In the genomic region with DNA sequence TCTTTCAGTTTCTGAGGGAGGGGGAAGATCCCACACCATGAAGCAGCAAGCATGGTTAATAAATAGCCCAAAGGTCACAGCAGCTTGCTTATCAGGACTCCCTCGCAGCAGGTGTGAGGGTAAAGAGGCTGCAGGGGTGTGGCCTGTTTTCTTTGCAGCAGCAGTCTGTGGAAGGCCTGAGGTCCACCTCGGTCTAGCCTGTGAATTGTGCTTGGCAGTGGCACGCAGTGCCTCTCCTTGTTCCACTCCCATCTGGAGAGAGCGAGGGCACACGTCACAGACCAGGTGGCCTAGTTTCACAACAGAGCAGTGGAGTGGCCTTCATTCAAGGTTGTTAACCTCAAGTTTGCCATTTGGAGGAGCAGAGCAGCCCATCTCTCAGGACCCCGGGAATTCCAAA, we compare ENCODE assay signal across 9 mouse cellular contexts. TPM values are rescaled to one million over a fixed set of nuclear protein-coding genes. Genes with fewer than 3 reads are reported as not detected.
DNase-seq lines count a peak whose midpoint lies in the region; ATAC-seq lines count a peak whose summit lies in the region.
"Had no signal": no experiment of that assay in that cellular context is flagged by ENCODE, and none has a peak within 500 bp of the region (broad histone marks: within the 10 kb centered on the region; RNA-seq: fewer than 3 reads in every experiment).

No protein-coding gene starts in this region.

- no peak overlapping the region for H3K4me2 ChIP-seq in midbrain, embryonic 15.5 days
- no peak overlapping the region for H3K4me2 ChIP-seq in midbrain, embryonic 13.5 days (replicated peaks)
- no peak overlapping the region for H3K4me2 ChIP-seq in heart, embryonic 13.5 days
- no peak overlapping the region for H3K4me2 ChIP-seq in hindbrain, embryonic 14.5 days (replicated peaks)
- H3K4me2 ChIP-seq: embryonic facial prominence, embryonic 13.5 days had no signal

- H3K9ac ChIP-seq in midbrain, embryonic 15.5 days, result no peak overlapping the region
- no peak overlapping the region for H3K9ac ChIP-seq in midbrain, embryonic 13.5 days (replicated peaks)
- peak overlapping the region; percentile 34; the same call in 1 of the 2 replicates for H3K9ac ChIP-seq in heart, embryonic 13.5 days
- no peak overlapping the region for H3K9ac ChIP-seq in hindbrain, embryonic 14.5 days
- H3K9ac ChIP-seq: embryonic facial prominence, embryonic 13.5 days had no signal

- no peaks in the 10 kb centered on the region for H3K36me3 ChIP-seq in midbrain, embryonic 15.5 days (replicated peaks)
- no peaks in the 10 kb centered on the region for H3K36me3 ChIP-seq in midbrain, embryonic 13.5 days
- no peaks in the 10 kb centered on the region for H3K36me3 ChIP-seq in heart, embryonic 13.5 days
- H3K36me3 ChIP-seq in hindbrain, embryonic 14.5 days (replicated peaks; ENCODE audit: control insufficient read depth, insufficient read depth), result no peaks in the 10 kb centered on the region
- H3K36me3 ChIP-seq: embryonic facial prominence, embryonic 13.5 days had no signal

- no peak for ATAC-seq in midbrain, embryonic 15.5 days (replicated peaks)
- ATAC-seq in midbrain, embryonic 13.5 days, result no peak
- no peak for ATAC-seq in heart, embryonic 13.5 days (ENCODE audit: extremely low read depth, insufficient number of reproducible peaks, low FRiP score, low TSS enrichment)
- ATAC-seq in hindbrain, embryonic 14.5 days (ENCODE audit: low FRiP score), result no peak

- 0 out of 2 replicates have a peak overlapping the region, but pooled peaks have one; percentile 10 for H3K27ac ChIP-seq in midbrain, embryonic 15.5 days
- H3K27ac ChIP-seq in midbrain, embryonic 13.5 days, result no peak overlapping the region
- H3K27ac ChIP-seq in heart, embryonic 13.5 days (replicated peaks), result peak overlapping the region; percentile 55
- no peak overlapping the region for H3K27ac ChIP-seq in hindbrain, embryonic 14.5 days
- H3K27ac ChIP-seq: embryonic facial prominence, embryonic 13.5 days had no signal

- 61% methylated on average over 6 of the region's 6 CpGs for WGBS in midbrain, embryonic 15.5 days
- 61% methylated on average over 6 of the region's 6 CpGs for WGBS in midbrain, embryonic 13.5 days
- WGBS in heart, embryonic 13.5 days, result 30% methylated on average over 6 of the region's 6 CpGs
- 26% methylated on average over 6 of the region's 6 CpGs for WGBS in large intestine, adult 2 months
- 41% methylated on average over 6 of the region's 6 CpGs for WGBS in hindbrain, embryonic 14.5 days

- DNase-seq in large intestine, adult 2 months (ENCODE audit: low read depth, low spot score), result peak; percentile 72
- DNase-seq in retina, postnatal 1 day, result peak; percentile 58
- DNase-seq in hindbrain, embryonic 14.5 days (ENCODE audit: low spot score), result no peak
- no peak for DNase-seq in thymus, postnatal 14 days
- no peak for DNase-seq in cerebellum, adult 11 months

- no peaks in the 10 kb centered on the region for H3K9me3 ChIP-seq in midbrain, embryonic 15.5 days
- H3K9me3 ChIP-seq in midbrain, embryonic 13.5 days, result no peaks in the 10 kb centered on the region
- no peaks in the 10 kb centered on the region for H3K9me3 ChIP-seq in heart, embryonic 13.5 days
- H3K9me3 ChIP-seq in hindbrain, embryonic 14.5 days (ENCODE audit: control insufficient read depth, low read length), result no peaks in the 10 kb centered on the region
- H3K9me3 ChIP-seq: embryonic facial prominence, embryonic 13.5 days had no signal

- no peak overlapping the region for H3K4me3 ChIP-seq in midbrain, embryonic 15.5 days
- no peak overlapping the region for H3K4me3 ChIP-seq in midbrain, embryonic 13.5 days (replicated peaks)
- H3K4me3 ChIP-seq in heart, embryonic 13.5 days, result no peak overlapping the region
- H3K4me3 ChIP-seq in hindbrain, embryonic 14.5 days (replicated peaks; ENCODE audit: low read length), result no peak overlapping the region
- H3K4me3 ChIP-seq: embryonic facial prominence, embryonic 13.5 days had no signal

- no peaks in the 10 kb centered on the region for H3K4me1 ChIP-seq in midbrain, embryonic 15.5 days
- H3K4me1 ChIP-seq in midbrain, embryonic 13.5 days (replicated peaks), result peaks cover 8% of the 10 kb centered on the region
- peaks cover 13% of the 10 kb centered on the region for H3K4me1 ChIP-seq in heart, embryonic 13.5 days
- 0 out of 2 replicates have a peak, but pooled peaks cover 3% of the 10 kb centered on the region for H3K4me1 ChIP-seq in hindbrain, embryonic 14.5 days (replicated peaks; ENCODE audit: control insufficient read depth, insufficient read depth, low read length)
- H3K4me1 ChIP-seq: embryonic facial prominence, embryonic 13.5 days had no signal

- no peaks in the 10 kb centered on the region for H3K27me3 ChIP-seq in midbrain, embryonic 15.5 days (replicated peaks)
- H3K27me3 ChIP-seq in midbrain, embryonic 13.5 days, result no peaks in the 10 kb centered on the region
- no peaks in the 10 kb centered on the region for H3K27me3 ChIP-seq in heart, embryonic 13.5 days (replicated peaks)
- H3K27me3 ChIP-seq in hindbrain, embryonic 14.5 days (ENCODE audit: control insufficient read depth, insufficient read depth, low read length), result no peaks in the 10 kb centered on the region
- H3K27me3 ChIP-seq: embryonic facial prominence, embryonic 13.5 days had no signal

RNA-seq across cellular contexts. Expression of a gene that starts 19.6 kb away (rescaled TPM):
- 23.5 and 24.5 TPM in 2 replicates for polyA plus RNA-seq in midbrain, embryonic 15.5 days (2015; fragmentation: Nextera tagmentation; extraction: Ambion mirVana)
- 22.1 and 22.3 TPM in 2 replicates for polyA plus RNA-seq in midbrain, embryonic 13.5 days (2015; fragmentation: Nextera tagmentation; extraction: Ambion mirVana)
- polyA plus RNA-seq in heart, embryonic 13.5 days (2015; fragmentation: Nextera tagmentation; extraction: Ambion mirVana), result 24.1 and 24.7 TPM in 2 replicates
- polyA plus RNA-seq in large intestine, adult 2 months (2012; rRNA removed), result 14.9 and 17.0 TPM in 2 replicates
- 26.8 and 27.5 TPM in 2 replicates for polyA plus RNA-seq in hindbrain, embryonic 14.5 days (2014; fragmentation: Nextera tagmentation; extraction: Ambion mirVana)

Comparison
In these comparisons a context has a peak if more than half of its experiments do, and no peak if none do; other contexts are left out.
1. H3K27ac ChIP-seq: peak in midbrain, embryonic 15.5 days (single experiment) and heart, embryonic 13.5 days (single experiment); none in midbrain, embryonic 13.5 days (single experiment) and hindbrain, embryonic 14.5 days (single experiment).
2. DNase-seq: peak in large intestine, adult 2 months (single experiment) and retina, postnatal 1 day (single experiment); none in hindbrain, embryonic 14.5 days (single experiment), thymus, postnatal 14 days (single experiment) and cerebellum, adult 11 months (single experiment).